Mouse (Mus musculus): ENCODE data around the gene Tfrc. TPM values are rescaled to one million over a fixed set of nuclear protein-coding genes. Genes with fewer than 3 reads are reported as not detected.

The Tfrc gene
- total RNA-seq, 2 experiments from 2014 or later: 70.3 to 72.3 TPM

DNA sequence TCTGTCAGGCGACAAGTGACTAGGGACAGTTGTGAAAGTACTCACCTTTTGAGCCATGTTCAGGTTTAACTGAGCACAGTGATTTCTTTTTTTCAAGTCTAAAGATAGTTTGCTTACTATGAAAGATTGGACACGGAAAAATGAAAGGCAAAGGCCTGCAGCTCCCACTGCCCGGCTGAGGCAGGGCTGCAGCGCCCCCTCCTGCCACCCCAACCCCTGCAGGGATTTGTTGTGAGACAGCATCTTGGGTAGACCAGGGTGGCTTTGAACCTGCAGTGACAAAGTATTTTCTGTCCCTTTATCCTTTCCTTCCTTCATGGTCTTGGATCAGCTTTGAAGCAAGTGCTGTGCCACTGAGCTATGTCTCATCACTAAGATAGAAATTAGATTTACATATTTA, 59.8 kb downstream of the Tfrc start:
- TF ChIP-seq CTCF (conservative IDR thresholded peaks at IDR 0.05): peak; percentile 65
- Histone ChIP-seq H3K4me3 (no peak overlapping the region), H3K27ac (no peak overlapping the region)
- DNase-seq (ENCODE audit: low spot score in 2 of 2): no peak

DNA sequence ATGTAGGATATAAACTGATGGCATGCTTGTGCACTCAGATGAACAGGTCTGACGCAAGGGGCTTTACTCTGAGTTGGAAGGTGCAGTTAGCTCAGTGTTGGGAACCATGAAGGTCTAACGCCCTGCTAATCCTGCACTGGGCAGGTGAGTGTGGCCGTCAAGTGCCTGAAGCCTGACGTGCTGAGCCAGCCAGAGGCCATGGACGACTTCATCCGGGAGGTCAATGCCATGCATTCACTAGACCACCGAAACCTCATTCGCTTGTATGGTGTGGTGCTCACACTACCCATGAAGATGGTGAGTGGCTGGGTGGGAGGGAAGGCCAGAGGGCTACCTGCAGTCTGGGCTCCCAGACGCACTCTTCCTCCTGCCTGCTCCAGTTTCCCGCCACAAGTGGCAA, 60.5 kb downstream of the Tfrc start:
- no peak for DNase-seq (ENCODE audit: low spot score in 2 of 2)
- H3K4me3 ChIP-seq: no peak overlapping the region
- TF ChIP-seq CTCF (conservative IDR thresholded peaks at IDR 0.05): no peak

DNA sequence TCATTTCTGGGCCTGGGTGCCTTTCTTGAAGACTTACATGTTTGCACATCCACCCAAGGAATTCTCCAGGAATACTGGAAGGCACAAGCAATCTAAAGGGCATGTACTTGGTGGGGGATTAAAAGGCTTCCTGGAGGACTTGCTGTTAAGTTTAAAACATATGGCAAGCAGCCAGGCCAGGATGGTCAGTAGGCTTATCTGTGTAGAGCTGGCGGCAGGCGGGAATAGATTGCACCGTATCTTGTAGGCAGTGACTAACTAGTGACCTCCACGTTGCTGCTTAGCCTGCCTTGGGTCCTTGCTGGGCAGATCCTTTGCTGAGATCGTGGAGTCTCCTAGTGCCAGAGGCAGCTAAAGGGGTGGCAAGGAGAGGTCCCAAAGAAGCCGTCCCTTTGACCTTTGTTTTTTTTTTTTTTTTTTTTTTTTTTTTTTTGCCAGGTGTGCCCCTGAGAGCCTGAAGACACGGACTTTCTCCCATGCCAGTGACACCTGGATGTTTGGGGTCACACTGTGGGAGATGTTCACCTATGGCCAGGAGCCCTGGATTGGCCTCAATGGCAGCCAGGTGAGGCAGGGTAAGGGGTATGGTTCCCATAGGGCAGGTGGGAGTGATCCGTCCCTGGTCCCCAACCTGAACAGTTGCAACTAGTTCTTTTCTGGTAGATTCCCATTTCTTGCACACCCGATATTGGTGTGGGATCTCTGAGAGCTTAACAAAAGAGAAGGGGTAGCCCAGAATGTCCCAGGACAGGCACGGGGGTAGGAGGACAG, 61.8 kb downstream of the Tfrc start:
- DNase-seq (ENCODE audit: low spot score in 2 of 2): no peak
- Histone ChIP-seq H3K27ac (no peak overlapping the region), H3K4me3 (no peak overlapping the region)
- no peak for TF ChIP-seq CTCF (conservative IDR thresholded peaks at IDR 0.05)

More for the DNA sequence above, 60.5 kb downstream of the Tfrc start:
- H3K27ac ChIP-seq: no peak overlapping the region

DNA sequence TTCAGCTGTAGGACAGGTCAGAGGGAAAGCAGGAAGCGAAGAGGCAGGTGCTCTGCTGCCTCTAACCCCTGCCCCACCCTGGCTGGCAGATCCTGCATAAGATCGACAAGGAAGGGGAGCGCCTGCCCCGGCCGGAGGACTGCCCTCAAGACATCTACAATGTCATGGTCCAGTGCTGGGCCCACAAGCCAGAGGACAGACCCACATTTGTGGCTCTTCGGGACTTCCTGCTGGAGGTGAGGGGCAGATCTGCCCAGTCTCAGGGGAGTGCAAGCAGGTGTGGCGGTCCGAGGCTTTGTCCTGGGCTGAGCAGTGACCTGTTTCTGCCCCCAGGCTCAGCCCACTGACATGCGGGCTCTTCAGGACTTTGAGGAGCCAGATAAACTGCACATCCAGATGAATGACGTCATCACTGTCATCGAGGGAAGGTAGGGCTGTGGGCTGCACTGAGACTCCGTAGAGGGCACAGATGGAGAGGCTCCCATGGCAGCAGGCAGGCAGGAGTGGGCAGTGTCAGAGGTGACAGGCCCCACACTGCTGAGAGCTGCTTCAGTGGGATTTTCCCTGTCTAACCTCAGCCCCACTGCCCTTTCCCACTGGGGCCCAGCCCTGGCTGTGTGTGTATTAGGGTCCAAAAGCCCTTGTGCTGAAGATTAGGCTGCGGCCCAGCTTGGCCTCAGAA, 62.6 kb downstream of the Tfrc start:
- no peak for DNase-seq (ENCODE audit: low spot score in 2 of 2)
- H3K27ac ChIP-seq: no peak overlapping the region
- H3K4me3 ChIP-seq: no peak overlapping the region
- no peak for TF ChIP-seq CTCF (conservative IDR thresholded peaks at IDR 0.05)

DNA sequence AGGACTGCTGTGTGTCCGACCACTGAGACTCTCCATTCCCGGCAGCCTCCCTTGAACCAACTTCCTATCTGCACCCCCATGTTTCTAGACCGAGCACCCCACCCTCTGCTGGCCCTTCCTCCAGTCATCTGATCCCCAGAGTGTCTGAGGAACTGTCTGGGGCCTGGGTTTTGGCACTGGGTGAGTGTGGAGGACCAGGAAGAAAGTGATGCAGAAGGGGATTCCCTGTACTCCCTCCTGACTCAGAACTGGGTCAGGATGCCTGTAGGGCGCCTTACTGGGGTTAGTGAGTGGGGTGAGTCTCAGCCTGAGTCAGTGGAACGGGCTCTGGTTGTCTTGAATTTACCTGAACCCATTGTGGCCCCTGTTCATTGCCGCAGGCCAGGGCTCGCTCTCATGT, 63.5 kb downstream of the Tfrc start:
- Histone ChIP-seq H3K4me3 (no peak overlapping the region), H3K27ac (peak overlapping the region; percentile 23; the same call in 1 of the 2 replicates)
- no peak for TF ChIP-seq CTCF (conservative IDR thresholded peaks at IDR 0.05)
- DNase-seq (ENCODE audit: low spot score in 2 of 2): no peak

GRCm38 (mm10) chr16:32672861-32673560, 64.3 kb downstream of the Tfrc start:
- DNase-seq (ENCODE audit: low spot score in 2 of 2): no peak
- peak overlapping the region; percentile 23; the same call in 1 of the 2 replicates for H3K27ac ChIP-seq
- H3K4me3 ChIP-seq: no peak overlapping the region
- TF ChIP-seq CTCF (conservative IDR thresholded peaks at IDR 0.05): no peak

GRCm38 (mm10) chr16:32674121-32674740, 65.5 kb downstream of the Tfrc start:
- TF ChIP-seq CTCF (conservative IDR thresholded peaks at IDR 0.05): no peak
- no peak overlapping the region for H3K4me3 ChIP-seq
- H3K27ac ChIP-seq: no peak overlapping the region
- DNase-seq (ENCODE audit: low spot score in 2 of 2): no peak

DNA sequence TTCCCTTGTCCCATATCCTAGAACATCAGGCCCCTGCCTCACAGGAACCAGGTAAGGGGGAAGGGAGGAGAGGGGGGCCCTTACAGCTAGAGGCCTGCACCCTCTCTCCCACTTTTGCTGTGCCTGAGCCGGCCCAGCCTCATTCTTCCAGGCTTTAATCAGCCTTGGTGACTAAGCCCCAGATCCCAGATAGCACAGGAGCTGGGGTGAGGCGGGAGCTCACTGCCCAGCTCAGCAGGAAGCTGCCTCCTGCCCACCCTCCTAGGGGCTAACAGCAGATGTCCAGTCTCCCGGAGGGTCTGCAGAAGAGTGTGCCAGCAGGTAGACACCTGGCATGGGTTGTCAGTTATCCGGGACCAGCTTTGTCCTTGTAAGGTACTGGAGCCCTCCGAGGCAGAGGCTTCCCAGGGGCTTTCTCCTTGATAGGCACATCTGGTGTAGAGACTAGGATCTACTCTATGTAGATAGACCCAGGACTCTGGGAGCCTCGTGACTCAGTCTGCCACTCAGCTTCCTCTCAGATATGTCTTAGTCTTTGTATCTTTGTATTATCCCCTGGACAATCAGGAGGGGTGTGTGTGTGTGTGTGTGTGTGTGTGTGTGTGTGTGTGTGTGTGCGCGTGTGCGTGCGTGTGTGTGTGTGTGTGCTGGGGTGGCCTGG, 68.5 kb downstream of the Tfrc start:
- TF ChIP-seq CTCF (conservative IDR thresholded peaks at IDR 0.05): no peak
- Histone ChIP-seq H3K27ac (no peak overlapping the region), H3K4me3 (no peak overlapping the region)
- DNase-seq (ENCODE audit: low spot score in 2 of 2): no peak

GRCm38 (mm10) chr16:32677903-32678302, 69.2 kb downstream of the Tfrc start:
- no peak for TF ChIP-seq CTCF (conservative IDR thresholded peaks at IDR 0.05)

GRCm38 (mm10) chr16:32678812-32679211, 70.1 kb downstream of the Tfrc start:
- Histone ChIP-seq H3K27ac (no peak overlapping the region), H3K4me3 (no peak overlapping the region)
- no peak for TF ChIP-seq CTCF (conservative IDR thresholded peaks at IDR 0.05)
- DNase-seq (ENCODE audit: low spot score in 2 of 2): no peak

More at GRCm38 (mm10) chr16:32677903-32678302, 69.2 kb downstream of the Tfrc start:
- no peak overlapping the region for H3K27ac ChIP-seq
- DNase-seq (ENCODE audit: low spot score in 2 of 2): no peak
- H3K4me3 ChIP-seq: no peak overlapping the region

- H3K27ac ChIP-seq: no peak overlapping the region
- H3K4me3 ChIP-seq: no peak overlapping the region
- no peak for TF ChIP-seq CTCF (conservative IDR thresholded peaks at IDR 0.05)
- DNase-seq (ENCODE audit: low spot score in 2 of 2): no peak
These were observed 71.3 kb downstream of the Tfrc start for GRCm38 (mm10) chr16:32679976-32680375.

DNA sequence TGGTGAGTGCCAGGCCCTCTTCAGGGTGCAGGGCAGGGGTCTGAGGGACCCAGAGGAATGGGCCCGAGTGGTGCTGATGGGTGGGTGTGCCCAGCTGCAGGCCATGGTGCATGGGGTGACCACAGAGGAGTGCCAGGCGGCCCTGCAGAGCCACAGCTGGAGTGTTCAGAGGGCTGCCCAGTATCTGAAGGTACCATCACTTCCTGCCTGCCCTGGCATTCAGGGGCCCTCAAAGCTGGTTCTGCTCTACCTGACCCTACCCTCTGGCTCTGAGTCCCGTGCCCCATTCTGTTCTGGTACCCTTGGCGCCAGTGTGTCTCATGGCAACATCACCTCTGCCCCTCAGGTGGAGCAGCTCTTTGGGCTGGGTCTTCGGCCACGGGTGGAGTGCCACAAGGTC, 72.1 kb downstream of the Tfrc start:
- TF ChIP-seq CTCF (conservative IDR thresholded peaks at IDR 0.05): no peak
- Histone ChIP-seq H3K4me3 (no peak overlapping the region), H3K27ac (no peak overlapping the region)
- no peak for DNase-seq (ENCODE audit: low spot score in 2 of 2)
